Mouse (Mus musculus) macrophage (primary cell): ENCODE results near the gene Sap18b. TPM values are rescaled to one million over a fixed set of nuclear protein-coding genes. Genes with fewer than 3 reads are reported as not detected.
A peak's percentile ranks its signal among the peaks of the same experiment; 100 is the strongest.
"Not testable (repeated sequence)": the region's sequence is repeated elsewhere in the genome, so short reads cannot be mapped to it uniquely, and the experiment has no call there.

Experiments
- H3K27ac ChIP-seq: fragments of 350-480 bp; formaldehyde crosslinking; 2 replicates; pipeline ENCODE4 v1.9.0; 2021
- H3K36me3 ChIP-seq: fragments of 350-480 bp; formaldehyde crosslinking; 2 replicates; pipeline ENCODE4 v1.9.0; 2021; ENCODE audit errors: inconsistent target
- H3K4me3 ChIP-seq: fragments of 350-480 bp; formaldehyde crosslinking; 2 replicates; pipeline ENCODE4 v1.9.0; 2021; ENCODE audit errors: inconsistent target
- H3K79me2 ChIP-seq: fragments of 350-480 bp; formaldehyde crosslinking; 2 replicates; pipeline ENCODE4 v1.9.0; 2021; ENCODE audit errors: inconsistent target
- WGBS: methylation state at CpG from one replicate; pipeline ENCODE4 v1.1.7; 2026; ENCODE audit warnings: inconsistent platforms; ENCODE audit not compliant: missing documents; 5-methylcytosine and 5-hydroxymethylcytosine counted together
- polyA plus RNA-seq: library from polyadenylated mRNA; stranded (reverse); fragments of 250-400 nt; gene quantifications from 3 replicates; pipeline ENCODE4 v1.2.4, GENCODE M21; 2018; ENCODE audit warnings: inconsistent platforms

The Sap18b gene
- polyA plus RNA-seq, 1 experiment from 2014 or later = 116 TPM

DNA sequence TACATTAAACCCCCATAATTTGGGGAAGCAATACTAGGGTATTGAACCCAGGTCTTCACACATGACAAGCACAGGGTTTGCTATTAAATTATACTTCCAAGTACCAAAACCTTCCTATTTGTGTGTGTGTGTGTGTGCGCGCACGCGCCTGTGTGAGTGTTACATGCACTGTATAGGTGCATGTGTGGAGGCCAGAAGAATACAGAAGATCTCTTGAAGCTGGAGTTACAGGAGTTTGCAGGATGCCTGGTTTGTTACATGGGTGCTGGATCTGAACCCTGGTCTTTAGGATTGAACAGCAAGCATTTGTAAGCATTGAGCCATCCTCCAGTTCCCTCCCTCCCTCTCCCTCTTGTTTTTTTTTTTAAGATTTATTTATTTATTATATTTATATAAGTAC is 14.1 kb downstream of the Sap18b start:
- H3K27ac ChIP-seq = no peak overlapping the region
- 100% methylated on average over 3 of the region's 4 CpGs for WGBS
- H3K36me3 ChIP-seq = peaks cover 60% of the 10 kb centered on the region
- H3K4me3 ChIP-seq = no peak overlapping the region
- H3K79me2 ChIP-seq = no peaks in the 10 kb centered on the region

DNA sequence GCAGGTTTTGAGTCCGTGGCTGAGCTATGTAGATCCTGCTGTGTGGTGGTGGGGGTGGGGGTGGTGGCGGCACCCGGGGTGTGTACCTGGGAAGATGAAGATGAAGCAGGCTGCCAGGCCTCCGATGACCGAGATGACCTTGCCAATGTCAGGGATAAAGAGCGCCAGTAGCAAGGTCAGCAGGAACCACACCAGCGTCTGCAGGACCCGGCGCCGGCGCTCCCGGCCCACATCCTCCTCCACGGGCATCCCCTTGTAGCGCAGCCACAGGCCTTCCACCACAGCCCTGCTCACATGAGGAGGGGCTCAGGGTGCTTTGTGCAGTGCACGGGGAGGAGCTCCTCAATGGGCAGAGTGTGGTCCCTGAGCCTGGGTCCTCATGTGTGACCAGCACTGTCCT is 16.3 kb downstream of the Sap18b start:
- Histone ChIP-seq H3K79me2 (peaks cover 6% of the 10 kb centered on the region; the same call in 1 of the 2 replicates), H3K4me3 (no peak overlapping the region), H3K36me3 (peaks cover 78% of the 10 kb centered on the region), H3K27ac (no peak overlapping the region)
- 92% methylated on average over 15 of the region's 15 CpGs for WGBS

DNA sequence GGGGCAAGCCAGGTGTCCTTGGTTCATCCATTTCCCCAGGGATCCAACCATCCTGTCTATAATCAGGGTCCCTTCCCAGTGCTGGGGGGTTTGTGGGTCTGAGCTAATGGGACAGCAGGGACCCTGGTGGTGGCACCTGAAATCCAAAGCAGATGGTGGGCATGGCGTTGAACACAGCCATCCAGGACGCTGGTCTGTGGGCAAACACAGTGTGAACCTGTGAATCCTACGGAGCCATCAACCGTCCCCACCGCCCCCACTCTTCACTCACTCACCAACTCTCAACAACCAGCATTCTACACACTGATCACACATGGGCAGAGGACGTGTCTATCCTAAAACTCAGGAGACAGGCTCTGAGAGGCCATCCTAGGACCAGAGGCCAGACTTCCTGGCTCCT is 18.8 kb downstream of the Sap18b start:
- H3K4me3 ChIP-seq = no peak overlapping the region
- WGBS = 92% methylated on average over 6 of the region's 6 CpGs
- H3K79me2 ChIP-seq = peaks cover 23% of the 10 kb centered on the region
- peaks cover 78% of the 10 kb centered on the region for H3K36me3 ChIP-seq
- no peak overlapping the region for H3K27ac ChIP-seq

DNA sequence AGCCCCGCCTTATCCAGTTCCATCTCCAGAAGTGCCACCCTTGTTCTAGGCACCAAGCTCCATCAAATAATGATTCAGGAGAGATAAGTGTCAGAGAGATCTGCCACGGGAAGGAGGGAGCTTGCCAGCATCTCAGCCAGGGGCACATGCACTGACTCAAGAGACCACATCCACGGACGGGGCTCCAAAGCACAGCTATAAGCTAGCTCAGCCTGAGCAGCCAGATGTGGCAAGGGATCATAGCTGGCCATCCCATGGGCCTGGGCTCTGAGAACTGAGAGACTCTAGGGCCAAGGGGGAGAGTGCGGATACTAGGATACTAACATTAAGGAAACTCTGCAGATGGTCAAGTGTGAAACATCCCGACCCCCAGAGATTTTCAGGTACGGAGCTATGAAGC is 19.9 kb downstream of the Sap18b start:
- H3K36me3 ChIP-seq = peaks cover 70% of the 10 kb centered on the region
- no peak overlapping the region for H3K27ac ChIP-seq
- H3K4me3 ChIP-seq = no peak overlapping the region
- WGBS = 95% methylated on average over 7 of the region's 7 CpGs
- H3K79me2 ChIP-seq = peaks cover 34% of the 10 kb centered on the region

DNA sequence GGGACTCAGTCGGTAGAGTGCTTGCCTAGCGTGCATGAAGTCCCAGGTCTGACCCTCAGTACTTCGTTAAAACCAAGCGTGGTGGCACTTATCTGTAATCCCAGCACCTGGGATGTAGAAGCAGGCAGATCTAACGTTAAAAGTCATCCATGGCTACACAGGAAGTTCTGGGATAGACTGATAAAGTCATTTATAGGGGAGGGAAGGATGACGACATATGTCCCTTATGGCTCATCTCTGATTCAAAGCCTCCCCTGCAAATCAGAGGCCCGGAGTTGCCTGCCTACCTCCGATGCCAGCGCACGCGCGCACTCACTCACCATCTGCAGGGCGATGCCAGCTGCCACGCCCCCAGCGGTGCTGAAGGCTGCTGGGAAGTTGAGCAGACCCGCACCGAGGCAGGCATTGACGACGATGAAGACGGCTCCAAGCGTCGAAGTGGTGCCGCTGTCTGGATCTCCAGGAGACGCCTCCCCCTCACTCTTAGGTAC is 23.0 kb downstream of the Sap18b start:
- Histone ChIP-seq H3K79me2 (peaks cover 59% of the 10 kb centered on the region), H3K36me3 (peaks cover 43% of the 10 kb centered on the region), H3K27ac (no peak overlapping the region), H3K4me3 (no peak overlapping the region)
- 88% methylated on average over 16 of the region's 24 CpGs for WGBS

DNA sequence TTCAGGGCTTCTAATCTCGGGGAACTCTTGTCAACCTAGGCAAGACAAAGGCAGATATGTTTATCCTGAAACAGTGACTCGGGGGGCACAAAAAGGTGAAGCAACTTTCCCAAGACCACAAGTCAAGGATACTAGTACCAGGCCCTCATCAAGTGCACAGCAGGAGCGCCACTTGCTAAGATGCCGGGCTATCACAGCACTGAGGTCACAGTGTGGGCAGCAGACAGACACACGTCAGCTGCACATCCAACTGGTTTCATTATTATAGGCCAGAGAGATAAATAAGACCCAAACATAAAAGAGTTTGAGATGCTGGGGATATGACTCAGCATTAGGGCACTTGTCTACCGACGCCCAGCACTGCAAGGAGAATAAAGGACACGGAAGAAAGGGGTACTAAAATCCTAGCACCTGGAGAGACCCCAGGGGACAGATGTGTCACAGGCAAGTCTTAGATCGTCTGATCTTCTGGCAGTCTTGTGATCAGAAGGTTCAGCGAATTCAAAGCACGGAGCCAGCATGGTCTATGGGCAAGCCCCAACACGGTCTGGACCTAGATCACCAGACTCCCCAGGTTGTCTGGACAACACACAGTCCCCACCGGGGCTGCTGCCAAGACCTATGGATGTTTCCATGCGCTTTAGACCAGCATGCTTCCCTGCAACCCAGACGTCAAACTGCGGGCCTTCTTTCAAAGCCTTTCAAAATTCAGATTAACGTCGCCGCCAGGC is 23.8 kb downstream of the Sap18b start:
- Histone ChIP-seq H3K79me2 (peaks cover 61% of the 10 kb centered on the region), H3K27ac (no peak overlapping the region), H3K36me3 (peaks cover 35% of the 10 kb centered on the region), H3K4me3 (no peak overlapping the region)
- WGBS = 92% methylated on average over 17 of the region's 19 CpGs

DNA sequence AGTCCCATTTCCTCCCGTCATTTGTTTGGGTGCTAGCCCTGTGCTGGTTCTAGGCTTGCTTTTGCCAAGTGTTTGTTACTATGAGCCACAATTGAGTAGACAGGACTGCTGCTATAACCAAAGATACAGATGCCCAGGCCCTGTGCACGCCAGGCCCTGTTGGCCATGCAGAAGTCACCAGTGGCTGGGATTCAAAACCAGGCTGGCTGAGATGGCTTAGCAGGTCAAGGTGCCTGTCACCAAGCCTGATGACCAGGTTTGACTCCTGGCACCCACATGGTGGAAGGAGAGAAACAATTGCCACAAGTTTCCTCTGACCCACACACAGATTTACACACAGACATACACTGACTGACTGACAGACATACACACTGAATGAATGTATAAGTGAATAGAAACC is 25.2 kb downstream of the Sap18b start:
- 97% methylated on average over 2 of the region's 2 CpGs for WGBS
- Histone ChIP-seq H3K36me3 (peaks cover 21% of the 10 kb centered on the region), H3K27ac (no peak overlapping the region), H3K79me2 (peaks cover 61% of the 10 kb centered on the region), H3K4me3 (no peak overlapping the region)

DNA sequence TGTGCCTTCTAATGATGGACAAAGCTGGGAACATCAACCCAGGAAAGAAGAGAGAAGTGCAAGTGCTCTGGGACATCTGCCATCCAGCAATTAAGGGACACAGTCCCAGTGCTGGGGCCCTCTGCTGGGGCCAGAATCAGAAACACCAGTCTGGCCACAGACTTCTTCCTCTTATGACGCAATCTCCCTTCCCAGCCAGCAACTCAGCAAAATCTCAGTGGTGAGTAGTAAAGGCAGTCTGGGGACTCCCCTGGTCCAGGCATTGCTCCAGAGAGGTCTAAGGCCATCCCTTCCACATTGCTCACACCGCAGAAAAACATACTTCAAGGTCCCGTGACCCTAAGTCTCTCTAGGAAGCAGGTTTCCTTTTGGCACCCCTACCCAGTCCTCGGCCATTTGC is 27.1 kb downstream of the Sap18b start:
- Histone ChIP-seq H3K4me3 (peak overlapping the region; percentile 96), H3K27ac (peak overlapping the region; percentile 80), H3K36me3 (peaks cover 12% of the 10 kb centered on the region; the same call in 1 of the 2 replicates), H3K79me2 (peaks cover 55% of the 10 kb centered on the region)
- WGBS = 0% methylated on average over 4 of the region's 4 CpGs

DNA sequence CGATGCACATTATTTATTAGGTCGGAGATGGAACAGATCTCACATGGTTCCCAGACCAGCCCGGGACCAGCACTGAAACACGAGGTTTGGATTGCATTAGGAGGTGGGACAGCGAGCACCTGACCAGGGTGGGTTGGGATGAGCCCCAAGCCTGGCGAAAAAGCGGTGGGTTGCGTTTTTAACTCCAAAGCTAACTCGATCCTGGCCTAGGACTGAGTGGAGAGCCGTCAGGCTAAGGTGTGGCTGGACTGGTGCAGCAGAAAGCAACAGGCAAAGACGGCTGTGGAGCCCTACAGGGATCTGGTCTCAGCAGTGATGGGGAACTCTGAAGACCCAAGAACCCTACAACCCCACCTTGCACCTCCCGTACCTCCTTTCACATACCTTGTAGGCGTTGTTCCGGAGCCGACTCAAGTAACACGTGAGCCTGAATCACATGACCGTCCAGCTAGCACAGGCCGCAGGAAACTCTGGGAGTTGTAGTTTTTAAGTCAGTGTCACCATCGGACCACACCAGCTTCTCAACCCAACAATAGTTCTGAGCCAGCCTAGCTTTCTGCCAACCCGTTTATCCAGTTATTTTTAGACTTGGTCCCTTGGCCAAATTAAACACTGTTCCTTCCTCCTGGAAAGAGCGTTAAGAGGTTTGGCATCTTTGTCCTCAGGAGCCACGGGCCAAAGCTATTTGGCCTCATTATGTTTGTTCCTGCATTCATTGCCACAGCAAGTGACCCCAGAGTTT is 28.1 kb downstream of the Sap18b start, which contains the start of gene Slc38a7:
Gene Slc38a7, minus strand, starts transcription at position 438 of the 742 bp plus-strand sequence.
- peak within 1 kb of the TSS; percentile 80 for H3K27ac ChIP-seq
- H3K4me3 ChIP-seq = peak within 1 kb of the TSS; percentile 96
- H3K36me3 ChIP-seq = peaks cover 7% of the 10 kb centered on the region; the same call in 1 of the 2 replicates
- WGBS = 8% methylated on average over 22 of the region's 22 CpGs
- H3K79me2 ChIP-seq = peaks cover 45% of the 10 kb centered on the region

DNA sequence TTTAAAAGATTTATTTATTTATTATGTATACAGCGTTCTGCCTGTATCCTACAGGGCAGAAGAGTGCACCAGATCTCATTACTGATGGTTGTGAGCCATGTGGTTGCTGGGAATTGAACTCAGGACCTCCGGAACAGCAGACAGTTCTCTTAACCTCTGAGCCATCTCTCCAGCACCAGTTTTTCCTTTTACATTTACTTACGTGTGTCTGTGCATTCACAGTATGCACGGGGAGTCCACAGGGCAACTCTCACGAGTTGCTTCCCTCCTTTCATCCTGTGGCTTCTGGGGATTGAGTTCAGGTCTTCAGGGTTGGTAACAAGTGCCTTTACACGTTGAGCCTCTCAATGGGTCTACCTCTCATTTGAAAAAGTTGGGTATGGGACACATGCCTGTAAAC is 29.0 kb downstream of the Sap18b start:
- no peak overlapping the region for H3K4me3 ChIP-seq
- WGBS = 91% methylated on average over 6 of the region's 6 CpGs
- peaks cover 36% of the 10 kb centered on the region for H3K79me2 ChIP-seq
- no peak overlapping the region for H3K27ac ChIP-seq
- H3K36me3 ChIP-seq = no peaks in the 10 kb centered on the region; the same call in 1 of the 2 replicates

DNA sequence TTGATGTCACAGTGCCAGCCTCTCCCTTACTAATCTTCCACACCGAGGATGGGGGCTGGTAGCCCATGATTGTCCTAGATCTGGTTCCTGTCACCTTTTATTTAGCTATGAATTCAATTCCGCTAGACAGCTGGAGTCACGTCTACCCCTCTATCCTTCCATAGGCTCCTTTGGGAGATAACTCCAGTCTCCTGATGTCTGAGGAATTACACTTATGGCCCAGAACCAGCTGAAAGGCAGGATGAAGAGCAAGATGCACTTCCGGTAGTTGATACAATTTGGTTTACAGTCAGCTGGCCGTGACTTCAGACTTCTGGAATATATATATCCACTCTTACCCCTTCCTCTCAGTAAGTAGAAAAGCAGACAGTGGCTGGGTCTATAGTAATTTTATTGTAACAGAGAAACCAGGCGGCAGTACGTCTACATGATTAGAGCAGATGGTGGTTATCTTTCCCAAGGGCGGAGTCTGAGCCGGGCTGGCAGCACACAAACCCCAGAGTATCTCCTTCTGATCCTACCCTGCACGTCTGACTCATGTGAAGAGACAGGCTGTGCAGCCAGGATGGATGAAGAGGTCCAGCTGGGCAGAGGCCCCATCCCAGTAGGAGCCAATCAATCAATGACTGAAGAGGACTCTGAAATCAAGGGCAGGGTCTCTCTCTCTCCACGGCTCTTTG is 38.8 kb downstream of the Sap18b start:
- H3K79me2 ChIP-seq, H3K4me3 ChIP-seq, H3K27ac ChIP-seq: not testable (repeated sequence)
- peaks cover 21% of the 10 kb centered on the region; the same call in 1 of the 2 replicates for H3K36me3 ChIP-seq
- WGBS = 97% methylated on average over 6 of the region's 11 CpGs

DNA sequence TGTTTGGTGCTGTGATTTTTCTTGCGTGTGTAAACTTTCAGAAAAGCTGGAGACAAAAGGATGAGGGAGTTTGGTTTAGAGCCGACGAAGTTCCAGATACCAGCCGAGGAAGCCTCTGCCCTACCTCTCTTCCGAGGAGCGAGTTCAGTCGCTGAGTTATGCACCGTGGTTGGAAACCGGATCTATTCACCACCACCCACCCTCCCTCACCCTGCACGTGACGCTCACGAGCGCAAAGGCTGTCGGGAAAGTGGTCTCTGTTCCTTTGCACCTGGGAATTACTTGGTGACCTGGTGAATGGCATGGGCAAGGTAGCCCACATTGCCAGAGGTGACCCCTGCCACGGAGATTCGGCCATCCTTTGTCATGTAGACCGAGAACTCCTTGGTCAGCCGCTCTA is 39.7 kb downstream of the Sap18b start:
- not testable (repeated sequence) for H3K4me3 ChIP-seq, H3K79me2 ChIP-seq, H3K27ac ChIP-seq
- peaks cover 25% of the 10 kb centered on the region; the same call in 1 of the 2 replicates for H3K36me3 ChIP-seq
- WGBS = 93% methylated on average over 11 of the region's 18 CpGs

DNA sequence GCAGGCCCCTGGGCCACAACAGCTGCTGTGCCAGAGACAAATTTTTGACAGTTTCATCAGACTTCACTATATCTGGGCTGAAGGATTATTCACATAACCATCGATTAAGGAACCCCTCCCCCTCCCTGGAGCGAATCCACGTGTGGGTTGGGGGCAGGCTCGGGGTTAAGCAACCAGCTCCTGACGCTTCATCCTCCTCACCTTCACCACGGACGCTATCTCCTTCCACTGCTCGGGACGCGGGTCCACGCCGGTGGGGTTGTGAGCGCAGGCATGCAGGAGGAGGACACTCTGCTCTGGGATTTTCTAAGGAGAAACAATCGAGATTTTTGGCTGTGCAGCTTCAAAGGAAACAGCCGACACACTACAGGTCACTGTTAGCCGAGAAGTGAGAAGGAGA is 46.5 kb downstream of the Sap18b start:
- H3K79me2 ChIP-seq = no peaks in the 10 kb centered on the region
- H3K27ac ChIP-seq = no peak overlapping the region
- 93% methylated on average over 15 of the region's 16 CpGs for WGBS
- H3K36me3 ChIP-seq = peaks cover 61% of the 10 kb centered on the region
- H3K4me3 ChIP-seq = no peak overlapping the region

DNA sequence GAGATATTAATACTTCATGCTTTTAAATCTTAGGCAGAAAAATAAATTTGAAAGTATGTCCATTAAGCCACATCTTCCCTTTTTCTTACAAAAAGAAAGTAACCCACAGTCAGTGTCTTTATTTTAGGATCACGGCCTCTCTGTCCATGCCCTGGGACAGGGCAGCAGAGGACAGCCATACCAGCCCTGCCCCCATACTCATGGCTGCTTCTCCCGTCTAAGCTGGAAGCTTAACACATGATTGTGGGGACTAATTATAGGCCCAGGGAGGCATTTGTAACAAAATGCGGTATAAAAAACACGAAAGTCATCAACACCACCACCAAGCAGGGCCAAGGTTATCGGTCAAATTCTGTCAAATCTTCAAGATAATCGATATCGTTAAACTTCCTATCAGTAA is 50.1 kb downstream of the Sap18b start:
- WGBS = 91% methylated on average over 7 of the region's 7 CpGs
- no peak overlapping the region for H3K4me3 ChIP-seq
- H3K36me3 ChIP-seq = peaks cover 45% of the 10 kb centered on the region
- H3K27ac ChIP-seq = no peak overlapping the region
- H3K79me2 ChIP-seq = peaks cover 20% of the 10 kb centered on the region; the same call in 1 of the 2 replicates
